Mouse (Mus musculus): ENCODE data around the gene Pdzrn3.

Pdzrn3 gene

GRCm38 (mm10) chr6:101187322-101187721 lies 190.4 kb downstream of the Pdzrn3 start:
- DNase-seq: no peak

- no peak for DNase-seq
Observed at GRCm38 (mm10) chr6:101186887-101187286, 190.8 kb downstream of the Pdzrn3 start.

GRCm38 (mm10) chr6:101184103-101184785 lies 193.5 kb downstream of the Pdzrn3 start:
- no peak for DNase-seq

GRCm38 (mm10) chr6:101170699-101171098 lies 207.0 kb downstream of the Pdzrn3 start:
- no peak for DNase-seq

GRCm38 (mm10) chr6:101153511-101153921 lies 224.2 kb downstream of the Pdzrn3 start:
- DNase-seq: no peak

- DNase-seq: no peak
Observed at GRCm38 (mm10) chr6:101135368-101135767, 242.3 kb downstream of the Pdzrn3 start.

GRCm38 (mm10) chr6:101125396-101125795 lies 252.3 kb downstream of the Pdzrn3 start:
- peak; percentile 55 for DNase-seq

- peak; percentile 58 for DNase-seq
Observed at GRCm38 (mm10) chr6:101108951-101109350, 268.7 kb downstream of the Pdzrn3 start.

- no peak for DNase-seq
Observed at GRCm38 (mm10) chr6:101103506-101103905, 274.2 kb downstream of the Pdzrn3 start.

- DNase-seq: no peak
Observed at GRCm38 (mm10) chr6:101101709-101102654, 275.7 kb downstream of the Pdzrn3 start.
